Comparison of ENCODE assay signal across 17 mouse cellular contexts in genomic region chr14:99449112-99449511, GRCm38 (mm10).
DNase-seq lines count a peak whose midpoint lies in the region; ATAC-seq and TF ChIP-seq lines count a peak whose summit lies in the region.
"Had no signal": no experiment of that assay in that cellular context is flagged by ENCODE, and none has a peak within 500 bp of the region (broad histone marks: within the 10 kb centered on the region; RNA-seq: fewer than 3 reads in every experiment).

No protein-coding gene starts in this region.

- intact Hi-C loops in left cerebral cortex, adult 2 months (cut with DNase I), result no loop called here

- no peaks in the 10 kb centered on the region for H3K9me3 ChIP-seq in ES-Bruce4 (replicated peaks; ENCODE audit: control insufficient read depth, insufficient read depth, low read length, poor library complexity, severe bottlenecking)
- H3K9me3 ChIP-seq in neural tube, embryonic 15.5 days (replicated peaks), result no peaks in the 10 kb centered on the region
- H3K9me3 ChIP-seq: neural tube, embryonic 12.5 days had no signal

- no peaks in the 10 kb centered on the region for H3K4me1 ChIP-seq in ES-Bruce4 (ENCODE audit: control insufficient read depth, insufficient read depth, low read length)
- no peaks in the 10 kb centered on the region for H3K4me1 ChIP-seq in neural tube, embryonic 15.5 days
- H3K4me1 ChIP-seq: neural tube, embryonic 12.5 days had no signal

- no peaks in the 10 kb centered on the region for H3K27me3 ChIP-seq in ES-Bruce4 (ENCODE audit: control insufficient read depth, insufficient read depth, low read length, poor library complexity, severe bottlenecking)
- no peaks in the 10 kb centered on the region for H3K27me3 ChIP-seq in neural tube, embryonic 15.5 days (replicated peaks)
- H3K27me3 ChIP-seq: neural tube, embryonic 12.5 days; Patski had no signal

- no peak overlapping the region for H3K9ac ChIP-seq in ES-Bruce4 (ENCODE audit: low read depth, poor library complexity, severe bottlenecking)
- H3K9ac ChIP-seq in neural tube, embryonic 15.5 days (replicated peaks), result no peak overlapping the region
- H3K9ac ChIP-seq: lung, embryonic 14.5 days; neural tube, embryonic 12.5 days had no signal

- no peak for ATAC-seq in neural tube, embryonic 15.5 days (ENCODE audit: low FRiP score)
- ATAC-seq: Patski had no signal

- TF ChIP-seq CTCF in ES-Bruce4 (IDR thresholded peaks at IDR 0.05; ENCODE audit: low read depth, low read length), result no peak
- TF ChIP-seq CTCF in left cerebral cortex, adult 2 months (IDR thresholded peaks at IDR 0.05), result no peak

- H3K27ac ChIP-seq in ES-Bruce4 (ENCODE audit: insufficient read depth, low read length), result no peak overlapping the region
- H3K27ac ChIP-seq in left cerebral cortex, adult 2 months, result no peak overlapping the region
- H3K27ac ChIP-seq in neural tube, embryonic 15.5 days (replicated peaks), result no peak overlapping the region
- H3K27ac ChIP-seq: neural tube, embryonic 12.5 days had no signal

- no peak overlapping the region for H3K4me2 ChIP-seq in neural tube, embryonic 15.5 days
- H3K4me2 ChIP-seq: lung, embryonic 14.5 days; midbrain, embryonic 11.5 days; neural tube, embryonic 12.5 days had no signal

- peak; percentile 78 for DNase-seq in 3T3-L1 (ENCODE audit: low read depth, low spot score)
- DNase-seq in fibroblast of lung, adult 2 months (ENCODE audit: low read depth), result peak; percentile 44
- DNase-seq in natural killer cell, adult 2 months (ENCODE audit: low spot score in 2 of 2), result peak; percentile 70 to 79
- DNase-seq in testis, postnatal 10 days (ENCODE audit: low spot score), result no peak
- DNase-seq in kidney, adult 8-10 months, result no peak
- DNase-seq in left cerebral cortex, adult 2 months (ENCODE audit: extremely low spot score in 1 of 2, low spot score in 2 of 2), result no peak
- DNase-seq: adrenal gland, postnatal 14 days; cerebellum, adult 11 months; gastrocnemius, postnatal 36 days; kidney, postnatal 14 days; lung, embryonic 14.5 days; retina, postnatal 1 day had no signal

- TF ChIP-seq POLR2A in ES-Bruce4 (IDR thresholded peaks at IDR 0.05; ENCODE audit: insufficient read depth, low read length), result no peak

- no peak overlapping the region for H3K4me3 ChIP-seq in ES-Bruce4 (ENCODE audit: low read depth, low read length)
- H3K4me3 ChIP-seq in left cerebral cortex, adult 2 months, result no peak overlapping the region
- H3K4me3 ChIP-seq in neural tube, embryonic 15.5 days (replicated peaks), result no peak overlapping the region
- H3K4me3 ChIP-seq: neural tube, embryonic 12.5 days had no signal

- 70% methylated on average over 5 of the region's 5 CpGs for WGBS in neural tube, embryonic 15.5 days

- TF ChIP-seq EP300 in ES-Bruce4 (IDR thresholded peaks at IDR 0.05; ENCODE audit: insufficient read depth, low read depth, low read length), result 0 out of 2 replicates have a peak, but pooled peaks have one; percentile 37

- H3K36me3 ChIP-seq in ES-Bruce4 (ENCODE audit: control insufficient read depth, insufficient read depth, low read length, poor library complexity, severe bottlenecking), result no peaks in the 10 kb centered on the region
- no peaks in the 10 kb centered on the region for H3K36me3 ChIP-seq in neural tube, embryonic 15.5 days
- H3K36me3 ChIP-seq: neural tube, embryonic 12.5 days had no signal

Comparison
In these comparisons a context has a peak if more than half of its experiments do, and no peak if none do; other contexts are left out.
1. DNase-seq: peak in 3T3-L1 (single experiment), fibroblast of lung, adult 2 months (single experiment) and natural killer cell, adult 2 months (2 of 2); none in testis, postnatal 10 days (single experiment), kidney, adult 8-10 months (0 of 2) and left cerebral cortex, adult 2 months (0 of 2).